Mouse (Mus musculus): ENCODE measurements at regions not wholly inside any gene's neighbourhood (a gene's known extent, or its start where the extent isn't known, plus 50 kb on each side); places are given as distances from the start of the nearest gene placed in this dataset.
A peak's percentile ranks its signal among the peaks of the same experiment; 100 is the strongest.

GRCm38 (mm10) chr1:76031171-76031922, 485.3 kb downstream of the Slc4a3 start:
- no peak overlapping the region for H3K4me2 ChIP-seq (ENCODE audit: low read depth, low read length)
- no peak overlapping the region for H3K27ac ChIP-seq
- no peak overlapping the region for H3K4me3 ChIP-seq (ENCODE audit: low read length)
- H3K27me3 ChIP-seq (ENCODE audit: insufficient read depth, low read length), result no peaks in the 10 kb centered on the region
- 0 out of 2 replicates have a peak, but pooled peaks cover 5% of the 10 kb centered on the region for H3K4me1 ChIP-seq (ENCODE audit: insufficient read depth, low read length)
- 65% methylated on average over 11 of the region's 11 CpGs for WGBS
- TF ChIP-seq CTCF (IDR thresholded peaks at IDR 0.05; ENCODE audit: low read depth), result no peak
- no peaks in the 10 kb centered on the region for H3K36me3 ChIP-seq (ENCODE audit: insufficient read depth, low read length)
- H3K9ac ChIP-seq (replicated peaks; ENCODE audit: low read length), result no peak overlapping the region
- H3K9me3 ChIP-seq (ENCODE audit: low read length), result no peaks in the 10 kb centered on the region
- ATAC-seq (no peak), DNase-seq (ENCODE audit: low spot score) (no peak)

- WGBS, result 61% methylated on average over 4 of the region's 4 CpGs
- H3K9me3 ChIP-seq (ENCODE audit: low read length), result no peaks in the 10 kb centered on the region
- no peak overlapping the region for H3K4me3 ChIP-seq (ENCODE audit: low read length)
- ATAC-seq (no peak), DNase-seq (ENCODE audit: low spot score) (no peak)
- H3K4me1 ChIP-seq (ENCODE audit: insufficient read depth, low read length), result 0 out of 2 replicates have a peak, but pooled peaks cover 5% of the 10 kb centered on the region
- no peaks in the 10 kb centered on the region for H3K27me3 ChIP-seq (ENCODE audit: insufficient read depth, low read length)
- no peak overlapping the region for H3K4me2 ChIP-seq (ENCODE audit: low read depth, low read length)
- H3K36me3 ChIP-seq (ENCODE audit: insufficient read depth, low read length), result no peaks in the 10 kb centered on the region
- no peak overlapping the region for H3K9ac ChIP-seq (replicated peaks; ENCODE audit: low read length)
- H3K27ac ChIP-seq, result no peak overlapping the region
- TF ChIP-seq CTCF (IDR thresholded peaks at IDR 0.05; ENCODE audit: low read depth), result no peak
These were observed 485.8 kb downstream of the Slc4a3 start for GRCm38 (mm10) chr1:76031923-76032285.

GRCm38 (mm10) chr1:76032626-76033025, 486.6 kb downstream of the Slc4a3 start:
- WGBS, result 79% methylated on average over 3 of the region's 3 CpGs
- Histone ChIP-seq H3K27me3 (ENCODE audit: insufficient read depth, low read length) (no peaks in the 10 kb centered on the region), H3K4me1 (ENCODE audit: insufficient read depth, low read length) (0 out of 2 replicates have a peak, but pooled peaks cover 5% of the 10 kb centered on the region), H3K9ac (replicated peaks; ENCODE audit: low read length) (no peak overlapping the region), H3K36me3 (ENCODE audit: insufficient read depth, low read length) (no peaks in the 10 kb centered on the region), H3K4me2 (ENCODE audit: low read depth, low read length) (no peak overlapping the region), H3K27ac (no peak overlapping the region), H3K9me3 (ENCODE audit: low read length) (no peaks in the 10 kb centered on the region), H3K4me3 (ENCODE audit: low read length) (no peak overlapping the region)
- DNase-seq (ENCODE audit: low spot score) (no peak), ATAC-seq (no peak)
- no peak for TF ChIP-seq CTCF (IDR thresholded peaks at IDR 0.05; ENCODE audit: low read depth)

- ATAC-seq (no peak), DNase-seq (ENCODE audit: low spot score) (no peak)
- Histone ChIP-seq H3K9me3 (ENCODE audit: low read length) (no peaks in the 10 kb centered on the region), H3K9ac (replicated peaks; ENCODE audit: low read length) (no peak overlapping the region), H3K4me1 (ENCODE audit: insufficient read depth, low read length) (no peaks in the 10 kb centered on the region), H3K27me3 (ENCODE audit: insufficient read depth, low read length) (no peaks in the 10 kb centered on the region), H3K4me2 (ENCODE audit: low read depth, low read length) (no peak overlapping the region), H3K36me3 (ENCODE audit: insufficient read depth, low read length) (no peaks in the 10 kb centered on the region), H3K27ac (no peak overlapping the region), H3K4me3 (ENCODE audit: low read length) (no peak overlapping the region)
- 50% methylated on average over 3 of the region's 3 CpGs for WGBS
- TF ChIP-seq CTCF (IDR thresholded peaks at IDR 0.05; ENCODE audit: low read depth), result no peak
These were observed 490.2 kb downstream of the Slc4a3 start for GRCm38 (mm10) chr1:76036316-76036715.

- H3K9me3 ChIP-seq (ENCODE audit: low read length), result no peaks in the 10 kb centered on the region
- peak; percentile 27; the same call in 1 of the 2 replicates for TF ChIP-seq CTCF (IDR thresholded peaks at IDR 0.05; ENCODE audit: low read depth)
- DNase-seq (ENCODE audit: low spot score) (peak; percentile 75), ATAC-seq (peak; percentile 85)
- H3K27ac ChIP-seq, result no peak overlapping the region
- WGBS, result 50% methylated on average over 4 of the region's 4 CpGs
- no peaks in the 10 kb centered on the region for H3K4me1 ChIP-seq (ENCODE audit: insufficient read depth, low read length)
- H3K27me3 ChIP-seq (ENCODE audit: insufficient read depth, low read length), result no peaks in the 10 kb centered on the region
- no peak overlapping the region for H3K9ac ChIP-seq (replicated peaks; ENCODE audit: low read length)
- H3K36me3 ChIP-seq (ENCODE audit: insufficient read depth, low read length), result no peaks in the 10 kb centered on the region
- H3K4me3 ChIP-seq (ENCODE audit: low read length), result no peak overlapping the region
- H3K4me2 ChIP-seq (ENCODE audit: low read depth, low read length), result no peak overlapping the region
These were observed 493.1 kb downstream of the Slc4a3 start for GRCm38 (mm10) chr1:76039029-76039655.

GRCm38 (mm10) chr1:76039661-76040060, 493.6 kb downstream of the Slc4a3 start:
- H3K36me3 ChIP-seq (ENCODE audit: insufficient read depth, low read length), result no peaks in the 10 kb centered on the region
- 84% methylated on average over 4 of the region's 4 CpGs for WGBS
- no peak for ATAC-seq
- no peaks in the 10 kb centered on the region for H3K9me3 ChIP-seq (ENCODE audit: low read length)
- no peak overlapping the region for H3K27ac ChIP-seq
- H3K4me1 ChIP-seq (ENCODE audit: insufficient read depth, low read length), result no peaks in the 10 kb centered on the region
- H3K4me3 ChIP-seq (ENCODE audit: low read length), result no peak overlapping the region
- peak; percentile 33 for TF ChIP-seq CTCF (IDR thresholded peaks at IDR 0.05; ENCODE audit: low read depth)
- H3K27me3 ChIP-seq (ENCODE audit: insufficient read depth, low read length), result no peaks in the 10 kb centered on the region
- H3K9ac ChIP-seq (replicated peaks; ENCODE audit: low read length), result no peak overlapping the region
- H3K4me2 ChIP-seq (ENCODE audit: low read depth, low read length), result no peak overlapping the region
- no peak for DNase-seq (ENCODE audit: low spot score)

GRCm38 (mm10) chr1:76050264-76050663, 504.2 kb downstream of the Slc4a3 start:
- Histone ChIP-seq H3K36me3 (ENCODE audit: insufficient read depth, low read length) (no peaks in the 10 kb centered on the region), H3K4me1 (ENCODE audit: insufficient read depth, low read length) (no peaks in the 10 kb centered on the region), H3K4me3 (ENCODE audit: low read length) (no peak overlapping the region), H3K27ac (no peak overlapping the region), H3K27me3 (ENCODE audit: insufficient read depth, low read length) (no peaks in the 10 kb centered on the region), H3K9ac (replicated peaks; ENCODE audit: low read length) (no peak overlapping the region), H3K9me3 (ENCODE audit: low read length) (no peaks in the 10 kb centered on the region), H3K4me2 (ENCODE audit: low read depth, low read length) (no peak overlapping the region)
- 97% methylated on average over 1 of the region's 1 CpGs for WGBS
- ATAC-seq (no peak), DNase-seq (ENCODE audit: low spot score) (no peak)
- TF ChIP-seq CTCF (IDR thresholded peaks at IDR 0.05; ENCODE audit: low read depth), result no peak
